Mouse (Mus musculus): Measurements from ENCODE around the gene Fam198a.
A peak's percentile ranks its signal among the peaks of the same experiment; 100 is the strongest.

Fam198a gene

GRCm38 (mm10) chr9:121982214-121982613 lies 31.4 kb downstream of the Fam198a start:
- no peak for DNase-seq (ENCODE audit: low spot score in 2 of 2)

GRCm38 (mm10) chr9:121982665-121983064 lies 31.9 kb downstream of the Fam198a start:
- DNase-seq (ENCODE audit: low spot score in 2 of 2): no peak

- peak; percentile 53 to 67 for DNase-seq (ENCODE audit: low spot score in 2 of 2)
Measured at GRCm38 (mm10) chr9:121983504-121983903, 32.7 kb downstream of the Fam198a start.

GRCm38 (mm10) chr9:121984465-121985461 lies 34.0 kb downstream of the Fam198a start:
- DNase-seq (ENCODE audit: low spot score in 2 of 2): peak; percentile 63 to 75

- no peak for DNase-seq (ENCODE audit: low spot score in 2 of 2)
Measured at GRCm38 (mm10) chr9:121988910-121989309, 38.1 kb downstream of the Fam198a start.

GRCm38 (mm10) chr9:121989536-121989935 lies 38.7 kb downstream of the Fam198a start:
- no peak for DNase-seq (ENCODE audit: low spot score in 2 of 2)

GRCm38 (mm10) chr9:121991041-121991440 lies 40.3 kb downstream of the Fam198a start:
- DNase-seq (ENCODE audit: low spot score in 2 of 2): no peak

- DNase-seq (ENCODE audit: low spot score in 2 of 2): no peak
Measured at GRCm38 (mm10) chr9:121993047-121993446, 42.3 kb downstream of the Fam198a start.

GRCm38 (mm10) chr9:121995077-121995476 lies 44.3 kb downstream of the Fam198a start:
- no peak for DNase-seq (ENCODE audit: low spot score in 2 of 2)

GRCm38 (mm10) chr9:121995508-121996131 lies 44.8 kb downstream of the Fam198a start:
- peak; percentile 64 to 82 for DNase-seq (ENCODE audit: low spot score in 2 of 2)

GRCm38 (mm10) chr9:121997010-121997409 lies 46.2 kb downstream of the Fam198a start, which contains the start of gene Pomgnt2:
TSS of gene Pomgnt2 (minus strand) at chr9:121997110.
- no peak for DNase-seq (ENCODE audit: low spot score in 2 of 2)

GRCm38 (mm10) chr9:121997978-121998377 lies 47.2 kb downstream of the Fam198a start:
- no peak for DNase-seq (ENCODE audit: low spot score in 2 of 2)

GRCm38 (mm10) chr9:122006175-122006574 lies 55.4 kb downstream of the Fam198a start:
- DNase-seq (ENCODE audit: low spot score in 2 of 2): no peak

- DNase-seq (ENCODE audit: low spot score in 2 of 2): no peak
Measured at GRCm38 (mm10) chr9:122006609-122007008, 55.8 kb downstream of the Fam198a start.

- DNase-seq (ENCODE audit: low spot score in 2 of 2): no peak
Measured at GRCm38 (mm10) chr9:122008876-122009275, 58.1 kb downstream of the Fam198a start.

- no peak for DNase-seq (ENCODE audit: low spot score in 2 of 2)
Measured at GRCm38 (mm10) chr9:122010751-122011150, 60.0 kb downstream of the Fam198a start.

- no peak for DNase-seq (ENCODE audit: low spot score in 2 of 2)
Measured at GRCm38 (mm10) chr9:122012816-122013215, 62.0 kb downstream of the Fam198a start.

- DNase-seq (ENCODE audit: low spot score in 2 of 2): no peak
Measured at GRCm38 (mm10) chr9:122013629-122014028, 62.8 kb downstream of the Fam198a start.

GRCm38 (mm10) chr9:122014241-122014667 lies 63.5 kb downstream of the Fam198a start:
- peak; percentile 51 to 74 for DNase-seq (ENCODE audit: low spot score in 2 of 2)

- no peak for DNase-seq (ENCODE audit: low spot score in 2 of 2)
Measured at GRCm38 (mm10) chr9:122018079-122018478, 67.3 kb downstream of the Fam198a start.

GRCm38 (mm10) chr9:122018782-122019395 lies 68.1 kb downstream of the Fam198a start:
- DNase-seq (ENCODE audit: low spot score in 2 of 2): peak in 1 of 2 experiments; percentile 57

GRCm38 (mm10) chr9:122020321-122020720 lies 69.5 kb downstream of the Fam198a start:
- DNase-seq (ENCODE audit: low spot score in 2 of 2): no peak

All from frontal cortex, postnatal 14 days (tissue).